Mouse (Mus musculus) left cerebral cortex, adult 2 months (tissue): ENCODE results near the gene Rpl9. TPM values are rescaled to one million over a fixed set of nuclear protein-coding genes. Genes with fewer than 3 reads are reported as not detected.

ENCODE experiments used
- DNase-seq, 2 experiments: peaks; one replicate each; pipeline ENCODE4 v3.0.0; 2021 to 2022; ENCODE audit warnings: low spot score in 2 of 2, mixed read lengths in 1 of 2; ENCODE audit errors: extremely low spot score in 1 of 2
- H3K27ac ChIP-seq: fragments of 200-600 bp; 2 replicates; pipeline ENCODE4 v1.8.1; 2022
- H3K4me3 ChIP-seq: fragments of 200-600 bp; 2 replicates; pipeline ENCODE4 v1.8.1; 2022
- CTCF ChIP-seq: fragments of 200-600 bp; IDR thresholded peaks from 2 replicates; pipeline ENCODE4 v1.8.1; 2022; ENCODE audit warnings: antibody characterized with exemption, mild to moderate bottlenecking, moderate library complexity
- intact Hi-C: fragments of 180-260 bp; cut with DNase I; formaldehyde crosslinking; loops from one replicate; pipeline ENCODE4 v1.15.1; 2025
- total RNA-seq, 2 experiments: library from RNA; stranded (reverse); gene quantifications; 2 replicates each; pipeline ENCODE4 v1.2.3; 2021

The Rpl9 gene
- total RNA-seq, 2 experiments from 2014 or later = 699 to 738 TPM

DNA sequence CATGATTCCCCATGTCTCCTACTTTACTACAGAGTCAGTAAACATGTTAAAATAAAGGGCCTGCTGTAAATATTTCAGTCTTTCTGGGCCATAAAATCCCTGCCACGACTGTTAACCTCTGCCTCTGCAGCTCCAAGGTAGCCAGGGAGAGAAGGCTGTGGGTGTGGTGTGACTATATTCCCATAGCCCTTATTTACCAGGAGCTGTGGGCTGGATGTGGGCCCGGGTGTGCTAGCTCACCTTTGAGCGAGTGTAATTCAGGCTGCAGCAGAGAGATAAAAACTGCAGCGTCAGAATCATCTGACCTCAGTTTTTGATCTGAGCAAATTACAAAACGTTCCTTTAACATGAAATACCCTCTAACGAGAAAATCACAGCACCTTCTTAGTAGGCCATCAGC is 29.6 kb upstream of the Rpl9 start:
- intact Hi-C loops = no loop called here
- DNase-seq = no peak
- TF ChIP-seq CTCF = no peak

DNA sequence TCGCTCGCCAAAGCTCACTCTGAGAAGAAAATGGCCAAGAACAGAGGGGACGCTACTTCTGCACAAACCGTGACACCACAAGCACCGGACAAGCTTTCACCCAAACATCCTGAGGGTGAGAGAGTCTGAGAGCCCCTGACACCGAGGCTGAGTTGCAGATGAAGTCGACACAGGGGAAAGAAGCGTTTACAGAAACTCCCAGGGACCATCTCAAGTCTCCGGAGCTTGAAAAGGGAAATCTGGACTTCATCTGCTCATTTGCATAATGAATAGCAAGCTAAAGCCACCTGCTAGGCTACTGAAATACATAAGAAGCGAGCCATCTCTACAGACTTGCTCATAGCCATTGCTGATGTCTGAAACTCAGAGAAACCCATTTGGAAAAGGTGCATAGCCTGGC is 27.9 kb upstream of the Rpl9 start:
- DNase-seq = no peak
- Histone ChIP-seq H3K27ac (no peak overlapping the region), H3K4me3 (no peak overlapping the region)
- intact Hi-C loops = no loop called here
- TF ChIP-seq CTCF = no peak

More for the DNA sequence above, 29.6 kb upstream of the Rpl9 start:
- Histone ChIP-seq H3K27ac (no peak overlapping the region), H3K4me3 (no peak overlapping the region)

DNA sequence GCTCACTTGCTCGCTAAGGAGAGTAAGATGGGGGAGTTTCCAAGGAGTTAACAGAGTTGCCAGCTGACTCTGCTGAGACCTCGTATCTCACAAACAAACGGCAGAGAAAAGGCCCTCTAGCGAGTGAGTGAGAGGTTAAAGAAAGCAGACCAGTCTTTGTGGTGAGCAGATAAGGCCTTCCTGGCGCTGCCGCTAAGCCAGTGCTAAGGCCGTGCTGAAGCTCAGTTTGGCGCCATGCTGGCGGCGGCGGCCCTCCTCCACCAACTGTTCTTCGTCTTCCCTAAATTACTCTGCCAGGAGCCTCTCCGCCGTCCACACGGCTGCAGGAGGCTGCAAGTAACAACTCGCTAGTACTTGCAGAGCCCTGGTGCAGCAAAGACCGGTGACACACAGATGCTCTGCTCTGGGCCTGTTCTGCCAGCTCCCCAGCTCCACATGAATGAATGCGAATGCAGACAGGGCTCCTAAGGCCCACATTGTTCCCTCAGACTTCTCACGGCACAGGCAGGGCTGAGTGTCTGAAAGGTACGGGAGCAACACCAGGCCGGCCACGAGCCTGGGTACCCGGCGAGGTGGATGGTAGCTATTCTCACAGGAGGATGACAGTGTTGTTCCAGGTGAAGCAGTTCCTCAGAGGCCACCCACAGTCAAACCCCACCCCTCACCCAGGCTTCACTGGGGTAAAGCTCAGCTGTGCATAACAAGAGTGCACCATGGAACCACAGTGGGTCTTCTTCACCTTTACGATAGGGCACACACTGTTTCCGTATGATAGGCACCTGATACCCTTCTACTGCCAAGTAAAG is 24.6 kb upstream of the Rpl9 start:
- no peak overlapping the region for H3K4me3 ChIP-seq
- no peak for TF ChIP-seq CTCF
- H3K27ac ChIP-seq = no peak overlapping the region
- intact Hi-C loops = no loop called here
- no peak for DNase-seq

- Histone ChIP-seq H3K4me3 (no peak overlapping the region), H3K27ac (no peak overlapping the region)
- TF ChIP-seq CTCF = no peak
- DNase-seq = no peak
- intact Hi-C loops = no loop called here
These were observed 16.7 kb upstream of the Rpl9 start for GRCm38 (mm10) chr5:65407989-65408388.

DNA sequence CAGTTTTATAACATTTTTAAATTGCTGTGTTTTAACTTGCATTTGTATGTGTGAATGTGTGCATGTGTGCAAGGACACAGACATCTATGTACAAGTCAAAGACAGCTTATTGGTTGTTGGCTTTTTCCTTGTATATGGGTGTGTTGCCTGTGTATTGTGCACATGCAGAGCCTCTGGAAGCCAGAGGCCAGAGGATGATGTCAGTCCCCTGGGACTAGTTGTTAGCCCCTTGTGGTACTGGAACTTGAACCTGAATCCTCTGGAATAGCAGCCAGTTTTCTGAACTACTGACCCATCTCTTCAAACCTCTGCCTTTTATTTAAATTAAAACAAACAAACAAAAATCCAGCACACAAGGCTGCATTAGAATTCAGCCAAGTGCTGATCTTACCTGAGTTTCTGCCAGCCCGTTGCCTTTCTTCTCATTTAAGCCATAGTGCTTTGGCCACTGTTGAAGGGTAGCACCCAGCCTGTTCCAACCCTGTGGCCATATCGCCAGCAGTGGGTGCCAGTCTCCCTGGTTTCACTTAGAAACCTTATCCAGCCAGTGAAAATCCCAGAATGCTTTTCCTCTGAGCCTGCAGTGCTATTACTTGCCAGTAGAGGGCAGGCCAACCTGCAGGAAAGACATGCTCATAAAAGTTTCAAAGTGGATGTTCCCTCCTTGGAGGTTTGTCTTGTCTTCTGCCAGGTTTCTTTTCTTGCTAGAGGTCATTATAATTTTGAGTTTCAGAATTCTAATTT is 10.2 kb upstream of the Rpl9 start:
- H3K27ac ChIP-seq = no peak overlapping the region
- peak; percentile 97 for TF ChIP-seq CTCF
- no peak overlapping the region for H3K4me3 ChIP-seq
- intact Hi-C loops = loop anchor here (2.0 kb wide), 1 partner anchor 295 kb away; no protein-coding TSS in a partner anchor
- DNase-seq = peak; percentile 77 to 80

DNA sequence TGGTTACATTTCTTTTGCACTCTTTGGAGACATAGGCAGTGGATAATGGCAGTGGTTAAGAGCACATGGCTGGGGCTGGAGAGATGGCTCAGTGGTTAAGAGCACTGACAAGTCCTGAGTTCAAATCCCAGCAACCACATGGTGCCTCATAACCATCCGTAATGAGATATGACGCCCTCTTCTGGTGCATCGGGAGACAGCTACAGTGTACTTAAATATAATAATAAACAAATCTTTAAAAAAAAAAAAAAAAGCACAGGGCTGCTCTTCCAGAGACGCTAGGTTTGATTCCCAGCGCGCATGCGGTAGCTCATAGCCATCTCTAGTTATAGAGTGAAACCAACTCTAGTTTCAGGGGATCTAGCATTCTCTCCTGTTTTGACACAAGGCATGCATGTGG is 3.2 kb upstream of the Rpl9 start:
- Histone ChIP-seq H3K27ac (no peak overlapping the region), H3K4me3 (no peak overlapping the region)
- no peak; the same call in 1 of the 2 replicates for TF ChIP-seq CTCF
- intact Hi-C loops = no loop called here
- no peak for DNase-seq

DNA sequence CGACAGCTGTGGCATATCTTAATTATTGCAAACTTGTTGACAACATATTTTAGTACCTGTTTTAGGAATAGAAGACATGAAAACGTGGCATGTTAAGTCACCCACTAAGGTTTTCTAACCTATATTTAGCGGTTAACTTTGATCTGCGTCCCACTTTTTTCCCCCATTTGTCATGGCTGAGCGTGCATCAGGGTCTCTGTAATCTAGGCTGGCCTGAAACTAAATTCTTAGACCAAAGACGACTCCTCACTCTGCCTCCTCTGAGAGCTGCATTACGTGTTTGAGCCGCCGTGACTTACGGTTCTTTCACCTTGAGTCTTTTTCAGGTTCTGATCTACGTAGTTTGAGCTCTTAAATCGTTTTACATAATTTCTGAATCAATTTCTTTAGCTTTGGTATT is 509 bp upstream of the Rpl9 start:
- Histone ChIP-seq H3K4me3 (peak overlapping the region; percentile 76), H3K27ac (peak overlapping the region; percentile 86)
- intact Hi-C loops = loop anchor here (1.0 kb wide), 1 partner anchor 56 kb away; the partner anchor contains the start of gene Rfc1
- no peak for DNase-seq
- TF ChIP-seq CTCF = no peak

- DNase-seq = no peak
- Histone ChIP-seq H3K27ac (no peak overlapping the region), H3K4me3 (no peak overlapping the region)
- intact Hi-C loops = no loop called here
- TF ChIP-seq CTCF = no peak
These were observed 4.0 kb downstream of the Rpl9 start for GRCm38 (mm10) chr5:65387008-65387867.

- no peak for TF ChIP-seq CTCF
- intact Hi-C loops = no loop called here
- Histone ChIP-seq H3K4me3 (no peak overlapping the region), H3K27ac (no peak overlapping the region)
- DNase-seq = no peak
These were observed 5.5 kb downstream of the Rpl9 start for GRCm38 (mm10) chr5:65385704-65386103.

GRCm38 (mm10) chr5:65374746-65375145 is 16.5 kb downstream of the Rpl9 start:
- Histone ChIP-seq H3K27ac (no peak overlapping the region), H3K4me3 (no peak overlapping the region)
- TF ChIP-seq CTCF = no peak
- intact Hi-C loops = no loop called here
- no peak for DNase-seq

- TF ChIP-seq CTCF = no peak
- DNase-seq = no peak
- intact Hi-C loops = no loop called here
- Histone ChIP-seq H3K27ac (no peak overlapping the region), H3K4me3 (no peak overlapping the region)
These were observed 19.7 kb downstream of the Rpl9 start for GRCm38 (mm10) chr5:65371551-65371950.

DNA sequence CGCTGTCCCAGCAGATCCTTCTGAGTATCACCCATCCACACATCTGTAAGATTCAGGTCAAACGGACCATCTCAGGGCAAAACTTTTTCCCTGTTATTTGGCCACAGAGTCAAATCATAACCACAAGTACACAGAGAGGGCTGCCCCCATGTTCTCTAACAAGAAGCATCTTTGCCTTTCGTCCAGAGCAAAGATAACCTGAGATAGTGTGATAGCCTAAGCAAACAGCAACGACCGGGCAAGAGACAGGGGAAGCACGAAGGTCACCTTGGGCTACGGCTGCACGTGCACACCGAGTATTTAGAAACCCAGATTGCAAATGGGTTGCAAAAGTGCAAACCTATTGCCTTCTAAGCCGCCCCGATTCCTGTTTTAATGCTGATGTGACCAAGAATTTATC is 23.4 kb downstream of the Rpl9 start:
- intact Hi-C loops = no loop called here
- no peak for TF ChIP-seq CTCF

More for the DNA sequence above, 23.4 kb downstream of the Rpl9 start:
- Histone ChIP-seq H3K4me3 (no peak overlapping the region), H3K27ac (no peak overlapping the region)
- DNase-seq = no peak
